Mouse (Mus musculus) splenic B cell, adult 2 months (primary cell): Measurements from ENCODE around the gene Vasn.

Experiments
- DNase-seq: peaks from one replicate; pipeline ENCODE4 v3.0.0-alpha.2; 2011; ENCODE audit warnings: low read depth, low spot score
- H3K27me3 ChIP-seq: 2 replicates; pipeline ENCODE4 v1.6.1; 2012; ENCODE audit warnings: mild to moderate bottlenecking, low read length, moderate library complexity, mixed read lengths; ENCODE audit not compliant: control insufficient read depth, poor library complexity, insufficient read depth, severe bottlenecking
- H3K36me3 ChIP-seq: 2 replicates; pipeline ENCODE4 v1.6.1; 2012; ENCODE audit warnings: mild to moderate bottlenecking, low read length, moderate library complexity, mixed read lengths; ENCODE audit not compliant: control insufficient read depth, poor library complexity, insufficient read depth, severe bottlenecking

Gene Vasn

DNA sequence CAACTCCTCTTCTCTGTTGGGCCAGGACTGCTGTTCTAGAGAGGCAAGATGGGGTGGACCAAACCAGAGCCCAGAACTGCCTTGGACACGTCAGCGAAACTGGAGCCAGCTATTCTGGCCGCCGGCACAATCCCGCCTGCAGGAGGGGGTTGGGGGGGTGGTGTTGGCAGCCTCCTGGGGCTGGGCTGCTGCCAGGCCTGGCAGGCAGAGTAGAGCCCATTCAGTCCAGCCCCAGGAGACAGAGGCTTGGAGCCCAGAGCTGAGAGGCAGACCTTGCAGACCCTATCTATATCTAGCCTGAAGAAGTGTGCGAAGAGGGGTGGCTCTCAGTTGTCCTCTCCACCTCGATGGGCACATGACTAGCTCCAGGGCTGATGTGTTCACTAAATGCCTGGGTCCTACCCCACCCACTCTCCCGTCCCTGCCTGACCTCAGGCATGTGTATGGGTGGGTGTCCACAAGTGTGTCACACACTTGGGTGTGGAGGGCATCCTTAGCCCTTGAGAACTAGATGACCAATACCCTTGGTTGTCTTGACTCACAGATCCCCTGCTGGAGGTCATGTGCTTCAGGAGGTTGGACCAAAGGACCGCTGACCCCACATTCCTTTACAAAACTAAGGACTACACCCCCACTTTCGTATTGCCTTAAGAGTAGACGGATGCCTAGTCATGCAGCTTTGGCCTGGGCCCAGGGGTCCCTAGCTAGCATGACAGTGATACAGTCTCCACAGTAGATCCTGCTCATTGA is 4.1 kb downstream of the Vasn start:
- no peak for DNase-seq
- Histone ChIP-seq H3K27me3 (no peaks in the 10 kb centered on the region), H3K36me3 (peaks cover 10% of the 10 kb centered on the region)

DNA sequence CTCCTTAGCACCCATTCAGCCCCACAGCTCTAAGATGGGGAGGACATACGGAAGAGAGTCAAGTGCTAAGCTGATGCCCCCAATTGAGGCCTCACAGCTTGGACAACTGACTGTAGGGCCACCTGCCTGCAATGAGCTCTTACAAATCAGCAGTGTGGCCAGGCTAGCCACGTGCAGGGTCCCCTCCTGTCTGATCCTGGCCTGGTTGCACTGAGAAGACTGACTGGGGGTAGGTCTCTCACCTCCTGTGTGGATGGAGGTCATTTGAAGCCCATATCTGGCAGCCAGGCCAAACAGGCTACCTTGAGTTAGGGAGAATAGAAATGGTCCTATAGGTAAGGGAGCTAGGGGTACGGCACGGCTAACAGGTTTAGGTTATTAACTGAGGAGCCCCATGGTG is 6.1 kb downstream of the Vasn start:
- Histone ChIP-seq H3K27me3 (no peaks in the 10 kb centered on the region), H3K36me3 (peaks cover 13% of the 10 kb centered on the region)
- DNase-seq, result no peak

DNA sequence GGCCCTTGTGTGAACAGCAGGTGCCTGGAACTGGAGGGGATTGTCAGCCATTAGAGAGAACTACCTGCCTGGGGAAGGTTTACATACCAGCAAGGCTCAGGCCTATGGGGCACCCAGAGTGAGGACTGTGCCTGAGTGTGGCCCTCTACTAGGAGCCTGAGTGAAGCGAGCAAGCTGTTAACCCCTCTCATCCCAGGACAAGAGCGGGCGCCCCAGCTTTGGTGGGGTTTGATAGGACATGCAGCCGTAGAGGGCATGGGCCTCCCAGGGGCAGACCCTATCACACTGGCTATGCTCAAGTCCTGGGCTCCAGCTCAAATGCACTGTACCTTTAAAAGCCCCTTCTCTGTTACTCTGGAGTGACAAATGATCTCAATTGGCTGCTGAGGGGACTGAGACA is 7.1 kb downstream of the Vasn start:
- no peak for DNase-seq
- H3K36me3 ChIP-seq, result peaks cover 13% of the 10 kb centered on the region
- no peaks in the 10 kb centered on the region for H3K27me3 ChIP-seq

DNA sequence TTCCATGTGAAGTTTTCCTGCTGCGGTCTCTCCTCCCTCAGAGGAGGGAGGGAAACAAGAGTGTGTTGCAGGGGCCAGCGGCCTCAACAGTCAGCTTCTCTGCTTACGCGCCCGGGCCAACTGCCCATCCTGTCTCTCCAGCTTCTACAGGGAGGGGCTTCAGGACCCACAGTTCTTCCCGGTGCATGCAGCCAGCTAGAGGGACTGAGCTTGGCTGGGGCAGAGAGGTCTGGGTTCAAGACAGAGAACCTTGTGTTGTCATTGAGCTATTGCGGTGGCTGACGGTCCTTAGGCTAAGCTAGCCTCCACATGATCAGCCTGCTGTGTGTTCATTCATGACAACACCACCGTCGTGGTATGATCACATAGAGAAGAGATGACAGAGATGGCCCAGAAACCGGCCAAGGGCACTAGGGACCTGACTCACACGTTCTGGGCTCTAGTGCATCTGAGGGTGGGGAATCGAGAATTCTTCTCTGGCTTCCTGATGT is 8.0 kb downstream of the Vasn start:
- Histone ChIP-seq H3K27me3 (no peaks in the 10 kb centered on the region), H3K36me3 (peaks cover 15% of the 10 kb centered on the region)
- DNase-seq, result no peak

DNA sequence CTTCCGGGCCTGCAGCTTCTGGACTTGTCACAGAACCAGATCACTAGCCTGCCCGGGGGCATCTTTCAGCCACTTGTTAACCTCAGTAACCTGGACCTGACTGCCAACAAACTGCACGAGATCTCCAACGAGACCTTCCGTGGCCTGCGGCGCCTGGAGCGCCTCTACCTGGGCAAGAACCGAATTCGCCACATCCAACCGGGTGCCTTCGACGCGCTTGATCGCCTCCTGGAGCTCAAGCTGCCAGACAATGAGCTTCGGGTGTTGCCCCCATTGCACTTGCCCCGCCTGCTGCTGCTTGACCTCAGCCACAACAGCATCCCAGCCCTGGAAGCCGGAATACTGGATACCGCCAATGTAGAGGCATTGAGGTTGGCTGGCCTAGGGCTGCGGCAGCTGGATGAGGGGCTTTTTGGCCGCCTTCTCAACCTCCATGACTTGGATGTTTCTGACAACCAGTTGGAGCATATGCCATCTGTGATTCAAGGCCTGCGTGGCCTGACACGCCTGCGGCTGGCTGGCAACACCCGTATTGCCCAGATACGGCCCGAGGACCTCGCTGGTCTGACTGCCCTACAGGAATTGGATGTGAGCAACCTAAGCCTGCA is 8.8 kb downstream of the Vasn start:
- H3K27me3 ChIP-seq, result no peaks in the 10 kb centered on the region
- DNase-seq, result no peak
- H3K36me3 ChIP-seq, result peaks cover 19% of the 10 kb centered on the region

DNA sequence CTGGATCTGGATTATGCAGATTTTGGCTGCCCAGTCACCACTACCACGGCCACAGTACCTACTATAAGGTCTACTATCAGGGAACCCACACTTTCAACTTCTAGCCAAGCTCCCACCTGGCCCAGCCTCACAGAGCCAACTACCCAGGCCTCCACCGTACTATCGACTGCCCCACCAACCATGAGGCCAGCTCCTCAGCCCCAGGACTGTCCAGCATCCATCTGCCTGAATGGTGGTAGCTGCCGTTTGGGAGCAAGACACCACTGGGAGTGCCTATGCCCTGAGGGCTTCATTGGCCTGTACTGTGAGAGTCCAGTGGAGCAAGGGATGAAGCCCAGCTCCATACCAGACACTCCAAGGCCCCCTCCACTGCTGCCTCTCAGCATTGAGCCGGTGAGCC is 9.5 kb downstream of the Vasn start:
- no peak for DNase-seq
- Histone ChIP-seq H3K36me3 (peaks cover 22% of the 10 kb centered on the region), H3K27me3 (no peaks in the 10 kb centered on the region)

DNA sequence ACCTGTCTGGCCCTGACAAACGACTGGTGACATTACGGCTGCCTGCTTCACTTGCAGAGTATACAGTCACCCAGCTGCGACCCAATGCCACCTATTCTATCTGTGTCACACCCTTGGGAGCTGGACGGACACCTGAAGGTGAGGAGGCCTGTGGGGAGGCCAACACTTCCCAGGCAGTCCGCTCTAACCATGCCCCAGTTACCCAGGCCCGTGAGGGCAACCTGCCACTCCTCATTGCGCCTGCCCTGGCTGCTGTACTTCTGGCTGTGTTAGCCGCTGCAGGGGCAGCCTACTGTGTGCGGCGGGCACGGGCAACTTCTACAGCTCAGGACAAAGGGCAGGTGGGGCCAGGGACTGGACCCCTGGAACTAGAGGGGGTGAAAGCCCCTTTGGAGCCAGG is 10.0 kb downstream of the Vasn start:
- DNase-seq, result no peak
- H3K27me3 ChIP-seq, result no peaks in the 10 kb centered on the region
- H3K36me3 ChIP-seq, result peaks cover 26% of the 10 kb centered on the region

DNA sequence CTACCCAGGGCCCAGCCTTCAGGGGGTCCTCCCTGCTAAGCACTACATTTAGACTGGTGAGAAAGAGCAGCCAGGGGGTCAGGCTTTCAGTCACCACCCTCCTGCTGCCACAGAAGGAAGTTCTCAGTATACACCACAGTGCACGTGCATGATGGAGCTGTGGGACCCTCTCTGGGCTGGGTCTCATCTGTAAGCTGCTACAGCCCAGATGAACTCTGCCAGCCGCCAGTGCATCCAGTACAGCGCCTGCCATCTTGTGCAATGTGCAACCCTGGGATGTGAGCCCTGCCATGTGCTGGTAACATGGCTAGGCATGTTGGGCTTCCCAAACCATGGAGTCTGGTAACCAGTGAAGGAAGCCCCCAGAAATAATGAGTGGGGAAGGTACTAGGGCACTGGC is 10.4 kb downstream of the Vasn start:
- Histone ChIP-seq H3K27me3 (no peaks in the 10 kb centered on the region), H3K36me3 (peaks cover 26% of the 10 kb centered on the region)
- DNase-seq, result no peak

DNA sequence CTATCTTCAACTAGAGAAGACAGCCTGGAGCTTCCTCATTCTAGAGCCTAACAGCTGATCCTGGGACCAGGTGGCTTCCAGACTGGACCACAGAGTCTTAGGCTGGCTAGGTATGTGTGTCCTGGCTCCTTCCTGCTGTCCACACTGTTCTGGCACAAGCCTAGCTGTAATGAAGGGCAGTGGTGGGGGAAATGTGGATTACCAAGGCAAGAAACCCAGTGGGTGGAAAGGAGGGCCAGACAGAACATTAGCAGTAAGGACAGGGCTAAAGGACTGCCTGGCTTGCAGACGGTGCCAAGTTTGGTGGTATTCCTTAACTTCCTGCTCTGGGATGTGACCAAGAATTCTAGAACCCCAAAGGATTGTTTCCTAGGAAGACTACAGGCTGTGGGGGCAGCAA is 11.3 kb downstream of the Vasn start:
- peaks cover 28% of the 10 kb centered on the region for H3K36me3 ChIP-seq
- no peak for DNase-seq
- no peaks in the 10 kb centered on the region for H3K27me3 ChIP-seq

DNA sequence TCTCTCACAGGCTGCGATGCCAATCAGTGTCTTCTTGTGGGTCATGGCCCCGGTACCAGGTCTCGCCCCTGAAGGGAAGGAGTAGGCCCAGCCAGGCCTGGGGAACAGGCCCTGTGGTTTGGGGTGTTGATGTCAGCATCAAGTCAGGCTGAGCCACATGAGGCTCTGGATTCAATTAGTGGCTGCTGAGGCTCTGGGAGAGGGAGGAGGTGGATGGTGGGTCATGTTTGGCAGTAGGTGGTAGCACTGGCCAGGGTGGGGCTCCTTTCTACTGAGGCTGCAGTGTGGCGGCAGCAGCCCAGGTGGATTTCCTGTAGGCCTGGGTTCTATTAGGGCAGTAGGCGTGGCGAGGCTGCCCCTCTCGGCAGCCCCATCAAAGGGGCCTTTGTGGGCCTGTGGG is 11.9 kb downstream of the Vasn start:
- Histone ChIP-seq H3K36me3 (peaks cover 28% of the 10 kb centered on the region), H3K27me3 (no peaks in the 10 kb centered on the region)
- DNase-seq, result no peak

DNA sequence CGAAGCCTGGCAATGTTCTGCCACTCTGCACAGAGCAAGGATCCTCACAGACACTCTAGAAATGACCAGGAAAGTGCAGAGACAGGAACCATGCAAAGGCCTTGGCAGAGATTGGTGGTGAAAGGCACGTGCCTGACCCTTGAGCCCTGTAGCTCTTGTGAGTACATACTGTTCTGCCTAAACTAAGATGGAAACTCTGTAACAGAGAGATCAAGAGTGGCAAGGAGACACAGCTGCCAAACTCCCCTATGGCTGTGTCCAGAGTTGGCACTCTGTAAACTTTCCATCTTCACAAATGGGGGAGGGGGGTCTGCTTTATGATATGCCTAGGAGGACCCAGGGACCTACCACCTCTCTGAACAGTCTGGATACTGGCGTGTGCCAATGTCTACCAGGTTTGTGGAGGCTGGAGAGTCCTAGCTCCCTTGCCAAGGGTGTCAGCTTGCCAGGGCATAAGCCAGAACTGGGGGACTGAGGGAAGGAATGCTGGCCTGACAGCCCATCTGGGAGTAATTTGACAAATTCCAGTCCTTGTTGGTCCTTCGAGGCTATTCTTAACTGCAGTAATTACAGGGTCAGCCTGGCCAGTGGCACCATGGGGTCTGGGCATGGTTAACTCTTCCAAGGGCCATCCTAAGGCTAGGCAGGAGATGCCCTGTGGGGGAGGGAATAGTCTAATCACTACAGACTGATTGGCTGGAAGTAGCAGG is 13.1 kb downstream of the Vasn start:
- H3K27me3 ChIP-seq, result no peaks in the 10 kb centered on the region
- DNase-seq, result no peak

DNA sequence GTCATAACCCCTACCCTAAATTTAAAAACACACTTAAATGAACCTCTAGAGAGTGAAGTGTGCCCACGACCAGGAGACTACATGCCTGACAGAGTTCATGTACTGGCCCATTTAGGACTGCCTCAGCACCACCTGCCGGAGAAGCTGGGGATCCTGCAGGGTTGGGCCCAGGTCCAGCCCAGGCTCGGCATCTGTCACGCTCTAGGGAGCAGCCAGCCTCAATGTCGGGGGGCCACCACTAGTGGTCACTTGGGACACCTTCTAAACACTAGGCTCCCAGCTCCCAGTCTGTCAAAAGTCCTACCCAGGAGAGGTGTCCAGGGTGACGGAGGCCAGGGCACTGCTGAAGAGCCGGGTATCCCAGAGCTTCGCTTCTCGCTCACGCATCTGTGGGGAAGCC is 15.0 kb downstream of the Vasn start:
- no peak for DNase-seq
- H3K27me3 ChIP-seq, result no peaks in the 10 kb centered on the region

More for the DNA sequence above, 13.1 kb downstream of the Vasn start:
- H3K36me3 ChIP-seq, result peaks cover 25% of the 10 kb centered on the region

DNA sequence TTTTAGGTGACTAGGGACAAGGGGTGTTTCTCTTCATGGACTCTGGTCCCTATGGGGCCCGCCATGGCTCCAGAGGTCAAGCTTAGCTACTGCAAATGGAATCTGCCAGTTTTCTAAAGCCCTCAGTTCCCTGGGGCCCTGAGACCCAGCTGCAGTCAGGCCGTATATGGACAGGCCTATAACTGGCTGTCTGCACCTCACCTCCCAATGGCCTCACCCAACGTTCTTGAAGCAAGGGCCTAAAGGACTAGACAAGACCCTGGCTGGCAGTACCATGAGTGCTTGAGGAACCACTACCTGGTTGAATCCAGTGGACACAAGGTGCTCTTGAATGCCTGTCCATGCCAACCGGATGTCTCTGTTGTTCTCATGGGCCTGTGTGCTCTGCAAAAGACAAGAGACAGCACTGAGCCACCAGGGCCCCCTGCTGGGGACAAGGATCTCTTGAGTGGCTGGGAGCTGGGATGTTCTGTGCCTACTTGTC is 15.6 kb downstream of the Vasn start:
- H3K36me3 ChIP-seq, result peaks cover 27% of the 10 kb centered on the region
- no peaks in the 10 kb centered on the region for H3K27me3 ChIP-seq
- no peak for DNase-seq

More for the DNA sequence above, 15.0 kb downstream of the Vasn start:
- peaks cover 27% of the 10 kb centered on the region for H3K36me3 ChIP-seq

DNA sequence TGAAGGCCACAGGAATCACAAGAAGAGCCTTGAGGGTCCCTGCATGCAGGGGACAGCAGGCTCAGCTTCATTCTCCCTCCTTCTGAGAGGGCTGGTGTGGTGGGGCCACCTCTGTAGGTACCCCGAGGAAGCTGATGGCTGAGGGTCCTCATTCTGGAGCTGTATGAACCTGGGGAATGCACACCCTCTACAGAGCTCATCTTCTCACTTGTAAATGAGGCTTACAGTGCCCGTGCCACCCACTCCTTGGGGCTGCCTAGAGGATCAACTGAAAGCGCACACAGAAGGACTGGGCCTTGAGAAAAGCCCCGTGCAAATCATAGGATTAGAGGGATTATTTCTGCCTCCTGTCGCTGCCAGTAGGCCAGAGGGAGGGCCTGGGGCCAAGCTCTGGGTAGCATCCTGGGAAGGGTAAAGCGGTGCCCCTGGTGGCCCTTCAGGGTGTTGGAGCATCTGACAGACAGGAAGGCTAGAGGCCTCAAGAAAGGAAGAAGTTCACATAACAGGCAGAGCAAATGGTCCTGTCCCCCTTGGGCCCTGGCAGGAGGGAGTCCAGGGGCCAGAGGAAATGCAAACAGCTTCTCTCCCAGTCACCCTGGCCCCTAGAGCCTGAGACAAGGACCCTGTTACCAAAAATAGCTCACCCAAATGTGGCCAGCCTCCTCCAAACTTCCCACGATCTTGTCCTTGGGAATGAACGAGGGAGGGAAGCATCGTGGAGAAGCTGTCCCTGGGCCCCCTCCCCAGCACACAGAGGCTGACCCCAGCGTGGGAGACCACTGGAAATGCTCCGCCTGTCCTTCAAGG is 16.2 kb downstream of the Vasn start:
- Histone ChIP-seq H3K36me3 (peaks cover 29% of the 10 kb centered on the region), H3K27me3 (no peaks in the 10 kb centered on the region)
- DNase-seq, result no peak
